Mouse (Mus musculus): ENCODE measurements around the gene Eif3l.

Gene Eif3l

GRCm38 (mm10) chr15:79093083-79093839 lies 18.3 kb downstream of the Eif3l start:
- DNase-seq (ENCODE audit: low spot score): no peak

- DNase-seq (ENCODE audit: low spot score): no peak
These were observed 20.5 kb downstream of the Eif3l start for GRCm38 (mm10) chr15:79095483-79095882.

GRCm38 (mm10) chr15:79096556-79096955 lies 21.6 kb downstream of the Eif3l start:
- no peak for DNase-seq (ENCODE audit: low spot score)

GRCm38 (mm10) chr15:79097135-79097534 lies 22.2 kb downstream of the Eif3l start:
- DNase-seq (ENCODE audit: low spot score): no peak

- no peak for DNase-seq (ENCODE audit: low spot score)
These were observed 22.6 kb downstream of the Eif3l start for GRCm38 (mm10) chr15:79097611-79098025.

GRCm38 (mm10) chr15:79098220-79098619 lies 23.2 kb downstream of the Eif3l start:
- no peak for DNase-seq (ENCODE audit: low spot score)

GRCm38 (mm10) chr15:79098868-79099267 lies 23.9 kb downstream of the Eif3l start:
- DNase-seq (ENCODE audit: low spot score): no peak

GRCm38 (mm10) chr15:79099456-79099855 lies 24.5 kb downstream of the Eif3l start:
- DNase-seq (ENCODE audit: low spot score): no peak

GRCm38 (mm10) chr15:79100391-79100790 lies 25.4 kb downstream of the Eif3l start:
- no peak for DNase-seq (ENCODE audit: low spot score)

- DNase-seq (ENCODE audit: low spot score): no peak
These were observed 26.6 kb downstream of the Eif3l start for GRCm38 (mm10) chr15:79101531-79101930.

GRCm38 (mm10) chr15:79103264-79103663 lies 28.3 kb downstream of the Eif3l start:
- DNase-seq (ENCODE audit: low spot score): no peak

- DNase-seq (ENCODE audit: low spot score): no peak
These were observed 30.8 kb downstream of the Eif3l start for GRCm38 (mm10) chr15:79105804-79106203.

- DNase-seq (ENCODE audit: low spot score): no peak
These were observed 33.0 kb downstream of the Eif3l start for GRCm38 (mm10) chr15:79107966-79108365.

GRCm38 (mm10) chr15:79108421-79109320 lies 33.7 kb downstream of the Eif3l start, which contains the start of gene Micall1:
Gene Micall1, plus strand, starts transcription at chr15:79108898.
- peak; percentile 39 for DNase-seq (ENCODE audit: low spot score)

- DNase-seq (ENCODE audit: low spot score): no peak
These were observed 34.4 kb downstream of the Eif3l start for GRCm38 (mm10) chr15:79109321-79109934.

GRCm38 (mm10) chr15:79110031-79110430 lies 35.1 kb downstream of the Eif3l start:
- DNase-seq (ENCODE audit: low spot score): no peak

- DNase-seq (ENCODE audit: low spot score): no peak
These were observed 35.5 kb downstream of the Eif3l start for GRCm38 (mm10) chr15:79110528-79110927.

- no peak for DNase-seq (ENCODE audit: low spot score)
These were observed 36.8 kb downstream of the Eif3l start for GRCm38 (mm10) chr15:79111774-79112173.

GRCm38 (mm10) chr15:79115276-79115675 lies 40.3 kb downstream of the Eif3l start:
- no peak for DNase-seq (ENCODE audit: low spot score)

GRCm38 (mm10) chr15:79119491-79119890 lies 44.5 kb downstream of the Eif3l start:
- no peak for DNase-seq (ENCODE audit: low spot score)

GRCm38 (mm10) chr15:79122119-79122518 lies 47.1 kb downstream of the Eif3l start:
- no peak for DNase-seq (ENCODE audit: low spot score)

- no peak for DNase-seq (ENCODE audit: low spot score)
These were observed 47.6 kb downstream of the Eif3l start for GRCm38 (mm10) chr15:79122546-79122945.

- DNase-seq (ENCODE audit: low spot score): no peak
These were observed 48.8 kb downstream of the Eif3l start for GRCm38 (mm10) chr15:79123751-79124150.

Measured in spleen, adult 12 weeks (tissue).